Mouse (Mus musculus) retina, adult 2 months (tissue): ENCODE data around the gene Tmem211.

Experiments used
- DNase-seq: peaks from one replicate; pipeline ENCODE4 v3.0.0-alpha.2; 2012; ENCODE audit warnings: low read depth, low spot score

Gene Tmem211

DNA sequence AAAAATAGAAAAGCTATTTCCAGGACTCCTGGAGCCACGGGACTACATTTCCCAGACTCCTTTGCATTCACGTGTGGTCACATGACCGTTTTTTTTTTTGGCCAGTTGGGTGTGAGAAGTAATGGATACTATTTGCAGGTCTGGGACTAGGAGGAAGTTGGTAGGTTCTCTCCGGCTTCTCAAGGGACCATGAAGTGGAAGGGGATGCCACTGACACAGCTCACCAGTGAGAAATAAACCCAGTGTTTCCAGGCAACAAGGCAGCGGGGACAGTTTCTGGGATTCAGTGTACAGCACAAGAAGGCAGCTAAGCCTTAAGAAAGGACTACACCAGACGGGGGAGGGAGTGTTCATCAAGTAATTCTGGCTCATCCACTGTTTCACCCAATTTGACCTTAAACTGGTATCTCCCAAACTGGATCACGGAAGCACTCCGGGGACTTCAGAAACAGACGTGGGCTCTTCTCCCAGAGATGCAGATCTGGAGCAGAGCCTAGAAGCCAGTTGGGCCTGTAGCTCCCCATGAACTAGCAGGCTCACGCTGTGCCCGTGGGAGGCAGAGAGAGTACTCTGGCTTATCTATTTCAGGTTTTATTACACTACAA, 44.6 kb downstream of the Tmem211 start:
- DNase-seq, result no peak

DNA sequence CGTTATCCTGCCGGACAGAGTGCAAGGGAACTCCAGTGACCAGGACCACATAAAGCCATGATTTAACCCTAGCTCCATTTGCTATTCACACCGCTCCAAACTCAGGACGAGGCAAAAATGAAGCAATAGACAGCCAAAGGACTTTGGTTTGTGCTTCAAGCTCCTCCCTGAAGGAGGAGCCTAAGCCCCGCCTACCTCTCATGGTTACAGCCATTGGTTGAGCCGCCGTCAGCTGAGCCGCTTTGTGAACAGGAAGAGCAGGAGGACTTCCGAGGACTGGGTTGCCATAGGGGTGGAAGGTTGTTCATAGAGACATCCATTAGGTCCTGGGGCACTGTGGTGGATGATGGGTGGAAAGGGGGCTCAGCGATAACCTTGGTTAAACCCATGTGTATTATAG, 49.1 kb downstream of the Tmem211 start:
- DNase-seq, result no peak

DNA sequence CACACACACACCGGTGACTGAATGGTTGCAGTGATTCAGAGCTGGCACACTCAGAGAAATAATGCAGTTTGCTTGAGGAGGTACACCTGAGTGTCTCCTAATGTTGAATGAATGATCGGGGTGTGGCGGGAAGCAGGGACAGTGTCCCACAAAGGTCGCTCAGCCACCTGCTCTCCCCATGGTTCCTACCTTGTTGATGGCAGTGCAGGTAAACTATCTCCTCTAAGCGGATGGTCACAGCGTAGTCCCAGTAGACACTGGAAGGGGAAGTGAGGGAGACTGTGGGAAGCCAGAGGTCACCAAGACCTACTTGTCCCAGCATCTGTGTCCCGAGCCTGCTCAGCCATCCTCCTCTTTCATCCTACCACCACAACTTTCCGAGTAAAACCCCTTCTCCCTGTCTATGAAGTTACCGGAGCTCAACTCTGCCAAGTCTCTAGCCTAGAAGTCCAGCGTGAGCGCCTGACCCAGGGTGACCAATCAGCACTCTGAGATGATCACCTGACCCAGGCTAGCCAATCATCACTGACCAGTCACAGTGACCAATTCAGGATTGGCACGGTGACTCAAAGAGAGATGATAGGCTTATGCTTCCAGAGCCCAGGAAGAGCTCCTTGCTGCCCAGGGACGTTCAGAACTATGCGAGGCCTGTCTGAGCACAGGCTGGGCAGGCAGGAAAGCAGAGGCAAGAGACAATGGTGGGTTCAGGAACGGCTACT, 53.6 kb downstream of the Tmem211 start:
- DNase-seq, result peak; percentile 64

DNA sequence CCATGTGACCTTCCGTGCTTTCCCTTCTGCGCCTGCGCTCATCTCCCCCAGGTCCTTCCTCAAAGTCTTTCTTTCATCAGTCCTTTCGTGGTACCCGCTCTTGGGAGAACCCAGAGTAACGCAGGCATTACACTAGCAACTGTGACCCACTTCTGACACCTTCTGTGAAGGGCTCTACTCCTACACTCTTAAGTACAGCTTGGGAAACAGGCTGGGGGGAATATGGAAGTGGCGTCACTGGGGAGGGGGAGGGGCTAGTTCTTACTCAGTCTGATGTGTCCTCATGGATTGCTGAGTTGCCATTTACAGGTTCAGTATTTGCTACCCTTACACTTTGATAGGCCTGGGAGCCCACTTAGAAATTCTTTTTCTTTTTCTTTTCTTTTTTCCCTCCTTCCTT, 54.8 kb downstream of the Tmem211 start:
- no peak for DNase-seq

DNA sequence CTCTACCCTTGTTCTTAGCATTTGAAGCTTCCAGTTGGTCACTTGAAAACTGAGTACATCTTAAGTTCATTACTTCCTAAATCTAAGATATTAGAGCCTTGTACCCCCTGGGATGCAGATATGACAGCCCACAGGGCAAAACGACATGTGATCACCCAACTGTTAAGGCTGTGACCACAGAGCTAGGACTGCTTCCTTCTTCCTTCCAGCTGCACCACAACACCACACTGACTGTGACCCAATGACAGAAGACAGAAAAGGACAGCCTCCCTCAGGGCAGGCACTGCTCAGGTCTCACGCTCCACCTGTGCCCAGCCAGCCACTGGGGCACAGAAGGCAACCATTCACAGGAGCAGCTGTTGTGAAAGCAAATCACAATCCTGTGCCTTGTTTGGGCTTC, 57.0 kb downstream of the Tmem211 start:
- DNase-seq, result no peak

DNA sequence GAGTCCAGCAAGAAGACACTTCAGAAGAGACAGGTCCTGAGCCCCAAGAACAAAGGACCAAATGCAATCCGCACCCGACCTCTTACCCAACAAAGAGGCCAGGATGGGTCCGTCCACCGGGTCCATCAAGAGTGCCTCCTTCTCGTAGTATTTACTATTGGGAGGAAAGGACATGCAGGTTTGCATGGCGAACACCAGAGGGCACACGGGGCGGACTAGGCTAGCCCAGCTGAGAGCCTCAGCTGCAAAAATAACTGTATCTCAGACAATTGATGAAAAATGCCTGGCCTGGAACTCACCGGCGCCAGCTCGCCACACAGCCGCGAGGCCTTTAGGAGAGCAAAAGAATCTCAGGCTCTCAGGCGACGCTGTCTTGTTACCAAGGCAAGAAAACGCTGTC, 58.8 kb downstream of the Tmem211 start:
- DNase-seq, result no peak

DNA sequence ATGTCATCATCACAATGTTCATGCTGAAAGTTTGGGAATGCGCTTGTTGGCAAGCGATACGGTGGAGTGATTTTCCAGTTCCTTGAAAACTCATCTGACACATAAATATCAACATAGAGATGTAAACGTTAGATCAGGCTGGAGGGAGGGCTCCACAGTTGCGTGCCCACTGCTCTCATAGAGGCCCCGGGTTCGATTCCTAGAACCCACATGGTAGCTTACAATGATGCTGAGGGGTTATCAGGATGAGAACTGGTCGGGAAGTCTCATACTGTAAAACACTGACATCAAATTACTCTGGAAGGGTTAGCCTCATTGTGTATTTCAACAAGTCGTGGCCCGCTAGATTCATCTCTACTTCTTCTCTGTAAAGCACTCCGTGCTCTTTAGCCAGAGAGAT, 59.3 kb downstream of the Tmem211 start:
- no peak for DNase-seq

DNA sequence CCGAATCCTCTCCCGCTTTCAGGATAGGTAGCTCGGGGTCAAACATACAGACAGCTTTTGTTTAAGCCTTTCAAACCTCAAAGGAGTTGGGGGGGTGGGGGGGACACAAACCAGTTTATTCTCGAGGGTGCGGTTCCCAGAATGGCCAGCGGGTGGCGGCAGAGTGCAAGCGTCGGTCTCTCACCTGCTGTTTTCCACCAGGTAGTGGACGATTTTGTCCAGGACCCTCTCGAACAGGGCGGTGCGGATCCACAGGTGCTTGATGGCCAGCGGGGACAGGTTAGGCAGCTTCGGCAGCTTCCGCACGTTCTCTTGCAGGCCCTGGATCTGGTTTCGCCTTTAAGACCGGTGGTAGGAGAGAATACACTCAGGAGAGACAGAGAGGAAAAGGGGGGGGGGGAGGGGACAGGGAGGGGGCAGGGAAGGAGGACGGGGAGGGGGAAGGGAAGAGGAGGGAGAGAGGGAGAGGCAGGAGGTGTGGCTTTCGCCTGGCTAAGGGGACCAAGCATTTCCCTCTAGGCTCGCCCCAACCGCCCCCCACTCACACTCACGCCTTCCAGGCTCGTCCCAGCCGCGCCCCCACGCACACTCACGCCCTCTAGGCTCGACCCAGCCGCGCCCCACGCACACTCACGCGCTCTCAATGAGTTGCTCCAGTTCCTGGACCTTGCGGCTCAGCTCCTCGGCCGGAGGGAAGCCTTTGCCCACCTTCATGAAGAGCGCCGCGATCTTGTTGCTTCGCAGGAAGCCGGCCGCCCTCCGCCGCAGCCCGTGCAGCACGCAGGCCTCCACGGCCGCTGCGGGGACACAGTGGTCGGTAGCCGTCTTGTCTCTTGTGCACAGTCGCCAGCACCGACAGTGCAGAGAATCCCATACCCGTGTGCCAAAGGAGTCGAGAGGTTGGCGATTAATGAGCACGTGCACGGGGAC, 60.1 kb downstream of the Tmem211 start:
- DNase-seq, result no peak

DNA sequence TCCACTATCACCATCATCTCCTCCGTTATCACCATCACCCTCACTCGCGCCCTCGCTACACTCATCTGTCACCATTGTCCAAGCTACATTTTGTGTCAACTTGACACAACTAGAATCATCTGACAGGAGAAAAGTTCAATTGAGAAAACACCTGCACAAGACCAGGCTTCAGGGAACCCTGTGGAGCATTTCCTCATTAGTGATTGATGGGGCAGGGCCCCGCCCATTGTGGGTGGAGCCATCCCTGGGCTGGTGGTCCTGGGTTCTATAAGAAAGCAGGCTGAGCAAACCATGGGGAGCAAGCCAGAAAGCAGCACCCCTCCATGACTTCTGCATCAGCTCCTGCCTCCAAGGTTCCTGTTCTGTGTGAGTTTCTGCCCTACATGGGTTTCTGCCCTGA, 61.1 kb downstream of the Tmem211 start:
- no peak for DNase-seq

DNA sequence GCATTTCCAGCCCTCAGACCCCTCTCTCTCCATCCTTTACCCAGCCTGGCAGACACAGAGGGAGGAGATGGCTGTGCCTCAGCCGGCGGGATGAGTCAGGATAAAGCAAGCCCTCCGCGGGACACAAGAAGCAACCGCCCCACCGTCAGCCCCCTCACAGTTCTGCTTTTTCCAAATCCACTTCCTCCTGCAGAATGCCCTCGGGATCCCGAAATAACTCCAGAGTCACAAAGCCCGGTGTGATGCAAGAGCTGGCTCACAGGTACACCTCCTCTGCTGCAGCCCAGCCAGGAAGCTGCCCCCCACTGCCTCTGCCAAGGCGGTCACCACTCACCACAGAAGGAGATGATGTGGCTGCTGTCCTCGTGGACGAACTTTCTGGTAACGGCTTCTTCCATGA, 61.8 kb downstream of the Tmem211 start:
- DNase-seq, result no peak
